Mouse (Mus musculus): Measurements from ENCODE around the gene Pde3b. TPM values are rescaled to one million over a fixed set of nuclear protein-coding genes. Genes with fewer than 3 reads are reported as not detected.

The Pde3b gene
- total and polyA plus RNA-seq, 2 experiments from 2014 or later: 3.6 to 9.5 TPM

GRCm38 (mm10) chr7:114420918-114421317 lies 5.8 kb downstream of the Pde3b start:
- no peak overlapping the region for H3K9ac ChIP-seq (replicated peaks; ENCODE audit: low read length, poor library complexity, severe bottlenecking)
- H3K4me1 ChIP-seq (ENCODE audit: insufficient read depth, low read length): peaks cover 4% of the 10 kb centered on the region; the same call in 1 of the 2 replicates
- H3K27me3 ChIP-seq (ENCODE audit: insufficient read depth, low read length): no peaks in the 10 kb centered on the region
- DNase-seq (ENCODE audit: low spot score) (no peak), ATAC-seq (ENCODE audit: low FRiP score) (no peak)
- no peak for TF ChIP-seq CTCF (IDR thresholded peaks at IDR 0.05)
- no peaks in the 10 kb centered on the region for H3K36me3 ChIP-seq (ENCODE audit: insufficient read depth, low read length)
- H3K27ac ChIP-seq (ENCODE audit: low read depth, low read length): no peak overlapping the region
- WGBS: 51% methylated on average over 4 of the region's 4 CpGs
- H3K4me2 ChIP-seq (ENCODE audit: low read depth, low read length, poor library complexity, severe bottlenecking): no peak overlapping the region
- H3K4me3 ChIP-seq (ENCODE audit: low read depth, low read length): no peak overlapping the region
- no peaks in the 10 kb centered on the region for H3K9me3 ChIP-seq (ENCODE audit: low read length)

GRCm38 (mm10) chr7:114422224-114422623 lies 7.1 kb downstream of the Pde3b start:
- no peaks in the 10 kb centered on the region for H3K9me3 ChIP-seq (ENCODE audit: low read length)
- H3K4me2 ChIP-seq (ENCODE audit: low read depth, low read length, poor library complexity, severe bottlenecking): no peak overlapping the region
- H3K4me3 ChIP-seq (ENCODE audit: low read depth, low read length): no peak overlapping the region
- TF ChIP-seq CTCF (IDR thresholded peaks at IDR 0.05): no peak
- H3K9ac ChIP-seq (replicated peaks; ENCODE audit: low read length, poor library complexity, severe bottlenecking): no peak overlapping the region
- no peak overlapping the region for H3K27ac ChIP-seq (ENCODE audit: low read depth, low read length)
- WGBS: 85% methylated on average over 3 of the region's 3 CpGs
- H3K4me1 ChIP-seq (ENCODE audit: insufficient read depth, low read length): peaks cover 1% of the 10 kb centered on the region; the same call in 1 of the 2 replicates
- ATAC-seq (ENCODE audit: low FRiP score) (no peak), DNase-seq (ENCODE audit: low spot score) (no peak)
- no peaks in the 10 kb centered on the region for H3K27me3 ChIP-seq (ENCODE audit: insufficient read depth, low read length)
- H3K36me3 ChIP-seq (ENCODE audit: insufficient read depth, low read length): no peaks in the 10 kb centered on the region

- no peak overlapping the region for H3K9ac ChIP-seq (replicated peaks; ENCODE audit: low read length, poor library complexity, severe bottlenecking)
- ATAC-seq (ENCODE audit: low FRiP score) (no peak), DNase-seq (ENCODE audit: low spot score) (no peak)
- no peak overlapping the region for H3K4me2 ChIP-seq (ENCODE audit: low read depth, low read length, poor library complexity, severe bottlenecking)
- no peak overlapping the region for H3K27ac ChIP-seq (ENCODE audit: low read depth, low read length)
- no peaks in the 10 kb centered on the region for H3K36me3 ChIP-seq (ENCODE audit: insufficient read depth, low read length)
- H3K4me3 ChIP-seq (ENCODE audit: low read depth, low read length): no peak overlapping the region
- WGBS: 83% methylated on average over 5 of the region's 5 CpGs
- no peaks in the 10 kb centered on the region for H3K9me3 ChIP-seq (ENCODE audit: low read length)
- H3K27me3 ChIP-seq (ENCODE audit: insufficient read depth, low read length): no peaks in the 10 kb centered on the region
- H3K4me1 ChIP-seq (ENCODE audit: insufficient read depth, low read length): no peaks in the 10 kb centered on the region
- TF ChIP-seq CTCF (IDR thresholded peaks at IDR 0.05): no peak
These were observed 14.7 kb downstream of the Pde3b start for GRCm38 (mm10) chr7:114429768-114430167.

GRCm38 (mm10) chr7:114431966-114432365 lies 16.9 kb downstream of the Pde3b start:
- WGBS: 51% methylated on average over 4 of the region's 4 CpGs
- TF ChIP-seq CTCF (IDR thresholded peaks at IDR 0.05): no peak
- Histone ChIP-seq H3K9me3 (ENCODE audit: low read length) (no peaks in the 10 kb centered on the region), H3K9ac (replicated peaks; ENCODE audit: low read length, poor library complexity, severe bottlenecking) (no peak overlapping the region), H3K36me3 (ENCODE audit: insufficient read depth, low read length) (no peaks in the 10 kb centered on the region), H3K4me2 (ENCODE audit: low read depth, low read length, poor library complexity, severe bottlenecking) (no peak overlapping the region), H3K4me1 (ENCODE audit: insufficient read depth, low read length) (no peaks in the 10 kb centered on the region), H3K4me3 (ENCODE audit: low read depth, low read length) (no peak overlapping the region), H3K27ac (ENCODE audit: low read depth, low read length) (no peak overlapping the region), H3K27me3 (ENCODE audit: insufficient read depth, low read length) (no peaks in the 10 kb centered on the region)
- DNase-seq (ENCODE audit: low spot score) (no peak), ATAC-seq (ENCODE audit: low FRiP score) (no peak)

GRCm38 (mm10) chr7:114439726-114440125 lies 24.6 kb downstream of the Pde3b start:
- Histone ChIP-seq H3K4me3 (ENCODE audit: low read depth, low read length) (no peak overlapping the region), H3K9me3 (ENCODE audit: low read length) (no peaks in the 10 kb centered on the region), H3K9ac (replicated peaks; ENCODE audit: low read length, poor library complexity, severe bottlenecking) (no peak overlapping the region), H3K36me3 (ENCODE audit: insufficient read depth, low read length) (no peaks in the 10 kb centered on the region), H3K4me1 (ENCODE audit: insufficient read depth, low read length) (no peaks in the 10 kb centered on the region), H3K4me2 (ENCODE audit: low read depth, low read length, poor library complexity, severe bottlenecking) (no peak overlapping the region), H3K27me3 (ENCODE audit: insufficient read depth, low read length) (no peaks in the 10 kb centered on the region), H3K27ac (ENCODE audit: low read depth, low read length) (no peak overlapping the region)
- 92% methylated on average over 1 of the region's 1 CpGs for WGBS
- DNase-seq (ENCODE audit: low spot score) (no peak), ATAC-seq (ENCODE audit: low FRiP score) (no peak)
- no peak for TF ChIP-seq CTCF (IDR thresholded peaks at IDR 0.05)

GRCm38 (mm10) chr7:114440494-114440893 lies 25.4 kb downstream of the Pde3b start:
- Histone ChIP-seq H3K27me3 (ENCODE audit: insufficient read depth, low read length) (no peaks in the 10 kb centered on the region), H3K4me1 (ENCODE audit: insufficient read depth, low read length) (no peaks in the 10 kb centered on the region), H3K36me3 (ENCODE audit: insufficient read depth, low read length) (no peaks in the 10 kb centered on the region), H3K9me3 (ENCODE audit: low read length) (no peaks in the 10 kb centered on the region), H3K4me2 (ENCODE audit: low read depth, low read length, poor library complexity, severe bottlenecking) (no peak overlapping the region), H3K9ac (replicated peaks; ENCODE audit: low read length, poor library complexity, severe bottlenecking) (no peak overlapping the region), H3K27ac (ENCODE audit: low read depth, low read length) (no peak overlapping the region), H3K4me3 (ENCODE audit: low read depth, low read length) (no peak overlapping the region)
- ATAC-seq (ENCODE audit: low FRiP score): no peak
- DNase-seq (ENCODE audit: low spot score): no peak
- TF ChIP-seq CTCF (IDR thresholded peaks at IDR 0.05): no peak
- 100% methylated on average over 1 of the region's 1 CpGs for WGBS

All from midbrain, postnatal 0 days (tissue).